Mouse (Mus musculus) macrophage (primary cell): Measurements from ENCODE around the gene Fanci. TPM values are rescaled to one million over a fixed set of nuclear protein-coding genes. Genes with fewer than 3 reads are reported as not detected.

Source experiments
- H3K27ac ChIP-seq: fragments of 350-480 bp; formaldehyde crosslinking; 2 replicates; pipeline ENCODE4 v1.9.0; 2021
- H3K36me3 ChIP-seq: fragments of 350-480 bp; formaldehyde crosslinking; 2 replicates; pipeline ENCODE4 v1.9.0; 2021; ENCODE audit errors: inconsistent target
- H3K4me3 ChIP-seq: fragments of 350-480 bp; formaldehyde crosslinking; 2 replicates; pipeline ENCODE4 v1.9.0; 2021; ENCODE audit errors: inconsistent target
- H3K79me2 ChIP-seq: fragments of 350-480 bp; formaldehyde crosslinking; 2 replicates; pipeline ENCODE4 v1.9.0; 2021; ENCODE audit errors: inconsistent target
- WGBS: methylation state at CpG from one replicate; pipeline ENCODE4 v1.1.7; 2026; ENCODE audit warnings: inconsistent platforms; ENCODE audit not compliant: missing documents; 5-methylcytosine and 5-hydroxymethylcytosine counted together
- polyA plus RNA-seq: library from polyadenylated mRNA; stranded (reverse); fragments of 250-400 nt; gene quantifications from 3 replicates; pipeline ENCODE4 v1.2.4, GENCODE M21; 2018; ENCODE audit warnings: inconsistent platforms

Fanci gene
- polyA plus RNA-seq, 1 experiment from 2014 or later, result 1.1 TPM

DNA sequence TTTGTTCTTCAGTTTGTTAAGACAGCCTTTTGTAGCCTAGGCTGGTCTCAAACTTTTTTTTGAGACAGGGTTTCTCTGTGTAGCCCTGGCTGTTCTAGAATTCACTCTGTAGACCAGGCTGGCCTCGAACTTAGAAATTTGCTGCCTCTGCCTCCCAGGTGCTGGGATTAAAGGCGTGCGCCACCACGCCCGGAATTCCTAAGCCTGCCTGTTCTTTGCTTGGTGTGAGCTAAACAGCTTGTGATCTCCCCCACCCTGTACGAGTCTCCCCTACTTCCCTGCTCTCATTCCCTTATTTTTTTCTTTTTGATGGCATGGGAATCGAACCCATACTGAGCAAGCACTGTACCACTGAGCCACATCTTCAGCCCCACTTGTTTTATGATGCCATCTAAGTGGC is 3.5 kb downstream of the Fanci start:
- H3K36me3 ChIP-seq, result no peaks in the 10 kb centered on the region
- H3K79me2 ChIP-seq, result no peaks in the 10 kb centered on the region
- no peak overlapping the region for H3K27ac ChIP-seq
- H3K4me3 ChIP-seq, result no peak overlapping the region
- WGBS, result 91% methylated on average over 7 of the region's 7 CpGs

DNA sequence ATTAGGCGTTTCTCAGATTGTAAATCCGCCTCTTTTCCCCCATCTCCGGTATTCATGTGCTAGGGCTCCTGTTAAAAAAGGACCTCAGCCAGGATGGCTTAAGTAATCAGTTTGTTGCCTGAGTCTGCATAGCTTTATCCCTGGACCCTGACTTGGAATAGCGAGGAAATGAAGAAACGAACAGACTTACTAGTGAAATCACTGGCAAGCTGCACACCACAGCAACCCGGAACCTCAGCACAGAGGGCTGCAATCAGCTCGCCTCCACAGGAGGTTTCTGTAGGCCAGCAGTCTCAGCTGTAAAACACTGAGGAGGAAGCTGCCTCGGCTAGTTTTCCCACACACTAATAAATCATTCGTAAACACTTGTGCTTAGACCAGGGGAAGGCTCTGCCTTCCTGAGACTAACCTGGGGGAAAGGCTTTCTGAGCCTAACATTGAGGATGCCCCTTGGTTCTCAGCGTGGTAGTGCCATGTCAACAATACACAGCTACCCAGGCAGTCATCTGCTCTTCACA is 5.8 kb downstream of the Fanci start:
- no peak overlapping the region for H3K4me3 ChIP-seq
- H3K36me3 ChIP-seq, result no peaks in the 10 kb centered on the region
- H3K79me2 ChIP-seq, result no peaks in the 10 kb centered on the region
- H3K27ac ChIP-seq, result no peak overlapping the region
- WGBS, result 58% methylated on average over 10 of the region's 10 CpGs

DNA sequence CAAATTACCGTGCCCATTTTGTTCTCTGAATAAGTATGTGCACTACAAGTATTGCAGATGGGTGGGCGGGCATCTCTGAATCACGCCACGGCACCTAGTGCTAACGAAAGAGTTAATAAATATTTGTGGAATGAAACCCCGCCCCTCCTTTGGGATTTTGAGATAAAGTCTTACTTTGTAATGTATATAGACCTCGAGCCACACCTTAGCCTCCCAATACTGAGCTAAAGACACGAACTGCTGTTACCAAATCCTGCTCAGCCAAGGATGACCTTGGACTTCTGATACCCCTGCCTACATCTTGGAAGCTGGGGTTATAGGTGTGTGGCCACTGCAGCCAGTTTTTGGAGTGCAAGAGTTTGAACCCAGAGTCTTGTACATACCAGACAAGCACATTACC is 6.7 kb downstream of the Fanci start:
- Histone ChIP-seq H3K79me2 (no peaks in the 10 kb centered on the region), H3K27ac (no peak overlapping the region), H3K36me3 (no peaks in the 10 kb centered on the region), H3K4me3 (no peak overlapping the region)
- 95% methylated on average over 7 of the region's 8 CpGs for WGBS

DNA sequence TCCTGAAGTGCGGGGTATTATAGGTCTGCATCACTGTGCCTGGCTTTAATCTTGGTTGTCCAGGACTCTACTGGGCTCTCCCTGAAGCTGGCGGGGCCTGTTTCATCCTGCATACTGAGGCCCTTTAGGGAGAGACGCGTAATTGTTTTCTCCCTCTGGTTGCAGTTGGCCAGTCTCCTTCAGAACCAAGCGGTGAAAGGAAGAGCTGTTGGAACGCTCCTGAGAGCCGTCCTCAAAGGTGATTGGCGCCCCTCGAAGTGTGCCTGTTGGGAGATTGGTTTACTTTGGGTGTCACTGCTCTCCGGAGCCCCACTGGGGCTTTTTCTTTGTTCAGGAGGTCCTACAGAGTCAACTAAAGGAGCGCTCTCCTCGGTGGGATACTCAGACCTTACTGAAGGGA is 7.2 kb downstream of the Fanci start:
- 92% methylated on average over 12 of the region's 12 CpGs for WGBS
- H3K27ac ChIP-seq, result no peak overlapping the region
- no peak overlapping the region for H3K4me3 ChIP-seq
- no peaks in the 10 kb centered on the region for H3K36me3 ChIP-seq
- no peaks in the 10 kb centered on the region for H3K79me2 ChIP-seq

DNA sequence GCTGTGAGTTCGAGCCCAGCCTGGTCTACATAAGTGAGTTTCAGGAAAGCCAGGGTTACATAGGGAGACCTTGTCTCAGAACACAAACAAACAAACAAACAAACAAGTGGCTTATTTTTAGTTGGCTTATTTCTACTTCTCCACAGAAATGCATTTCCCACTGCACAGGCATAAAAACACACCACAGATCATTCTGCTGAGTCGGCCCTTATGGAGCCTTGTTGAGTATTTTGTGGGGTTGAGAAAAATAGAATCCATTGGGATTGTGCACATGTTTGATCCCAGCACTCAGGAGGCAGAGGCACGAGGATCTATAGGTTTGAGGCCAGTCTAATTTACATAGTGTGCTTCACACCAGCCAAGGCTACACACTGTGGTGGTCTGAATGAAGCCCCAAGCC is 8.6 kb downstream of the Fanci start:
- no peak overlapping the region for H3K27ac ChIP-seq
- H3K79me2 ChIP-seq, result no peaks in the 10 kb centered on the region
- no peaks in the 10 kb centered on the region for H3K36me3 ChIP-seq
- no peak overlapping the region for H3K4me3 ChIP-seq
- 88% methylated on average over 3 of the region's 3 CpGs for WGBS

DNA sequence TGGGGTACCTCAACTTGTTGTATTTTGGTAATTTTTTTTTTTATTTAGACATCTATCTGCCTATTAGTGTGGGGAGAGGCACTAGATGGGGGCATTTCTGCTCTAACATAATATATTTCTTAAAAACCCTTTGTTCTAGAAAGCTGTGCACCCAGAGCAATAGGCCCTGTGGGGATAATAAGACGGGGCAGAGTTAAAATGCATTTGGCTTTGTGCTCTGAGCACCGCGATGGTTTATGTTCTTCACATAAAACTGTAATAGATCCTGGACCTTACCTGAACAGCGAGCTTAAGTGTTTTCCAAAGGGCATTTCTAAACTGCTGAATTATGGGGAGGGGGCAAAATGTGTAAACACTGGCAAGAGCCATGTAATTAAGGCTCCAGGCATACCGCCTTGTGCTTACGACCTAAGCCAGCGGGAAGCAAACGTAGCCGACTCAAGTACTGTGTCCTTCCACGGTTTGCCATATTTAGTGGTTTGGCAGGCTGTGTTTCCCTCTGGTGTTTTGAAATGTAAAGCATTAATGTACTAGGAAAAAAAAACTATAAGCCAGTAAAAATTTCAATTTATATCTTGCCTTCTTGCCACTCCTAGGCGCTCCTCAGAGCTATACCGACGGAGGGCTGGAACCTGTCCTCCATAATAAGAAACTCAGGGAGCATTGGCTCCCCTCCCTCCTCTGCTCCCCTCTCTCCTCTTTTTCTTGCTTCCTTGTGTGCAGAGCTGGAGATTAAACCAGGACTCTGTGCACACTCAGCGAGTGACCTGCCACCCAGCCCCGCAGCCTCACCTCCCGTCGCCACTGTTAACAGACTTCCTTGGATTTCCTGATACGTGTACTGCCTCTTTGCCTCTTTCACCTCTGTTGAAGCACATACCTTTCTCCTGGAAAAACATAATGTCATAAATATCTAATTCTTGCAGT is 23.0 kb downstream of the Fanci start:
- Histone ChIP-seq H3K4me3 (no peak overlapping the region), H3K79me2 (no peaks in the 10 kb centered on the region)
- WGBS, result 95% methylated on average over 18 of the region's 18 CpGs

DNA sequence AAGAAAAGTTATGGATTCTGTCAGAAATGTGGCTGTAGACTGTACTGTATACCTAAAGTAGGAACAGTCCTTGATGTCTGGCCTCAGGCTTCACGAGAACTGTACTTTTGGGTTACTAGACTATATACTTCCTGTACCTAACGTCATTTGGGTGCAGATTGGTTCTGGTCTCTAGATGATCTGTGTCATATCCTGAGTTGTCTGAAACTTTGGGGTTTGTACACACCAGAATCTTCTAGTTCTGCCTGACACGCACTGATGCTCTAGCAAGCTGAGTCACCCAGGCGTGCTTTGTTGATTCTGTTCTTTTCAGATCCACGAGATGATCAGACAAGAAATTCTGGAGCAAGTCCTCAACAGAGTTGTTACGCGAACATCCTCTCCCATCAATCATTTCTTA is 28.2 kb downstream of the Fanci start:
- H3K4me3 ChIP-seq, result no peak overlapping the region
- no peaks in the 10 kb centered on the region for H3K36me3 ChIP-seq
- WGBS, result 96% methylated on average over 7 of the region's 7 CpGs
- no peaks in the 10 kb centered on the region for H3K79me2 ChIP-seq
- no peak overlapping the region for H3K27ac ChIP-seq

More for the DNA sequence above, 23.0 kb downstream of the Fanci start:
- Histone ChIP-seq H3K36me3 (no peaks in the 10 kb centered on the region), H3K27ac (no peak overlapping the region)

DNA sequence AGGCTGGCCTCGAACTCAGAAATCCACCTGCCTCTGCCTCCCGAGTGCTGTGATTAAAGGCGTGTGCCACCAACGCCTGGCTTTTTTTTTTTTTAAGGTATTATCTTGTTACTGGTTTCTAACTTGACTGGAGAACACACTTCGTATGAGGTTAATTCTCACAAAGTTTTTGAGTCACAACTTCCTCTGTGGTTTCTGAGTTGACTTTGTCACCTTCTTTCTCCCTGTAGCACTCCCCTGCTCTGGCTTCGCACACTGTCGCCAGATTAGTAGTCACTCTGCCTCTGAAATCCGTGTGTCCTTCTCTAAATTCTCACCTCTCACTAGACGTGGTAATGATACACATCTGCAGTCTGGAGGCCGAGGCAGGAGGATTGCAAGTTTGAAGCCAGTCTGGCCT is 31.1 kb downstream of the Fanci start:
- 72% methylated on average over 10 of the region's 10 CpGs for WGBS
- Histone ChIP-seq H3K4me3 (no peak overlapping the region), H3K36me3 (no peaks in the 10 kb centered on the region), H3K27ac (no peak overlapping the region), H3K79me2 (no peaks in the 10 kb centered on the region)

DNA sequence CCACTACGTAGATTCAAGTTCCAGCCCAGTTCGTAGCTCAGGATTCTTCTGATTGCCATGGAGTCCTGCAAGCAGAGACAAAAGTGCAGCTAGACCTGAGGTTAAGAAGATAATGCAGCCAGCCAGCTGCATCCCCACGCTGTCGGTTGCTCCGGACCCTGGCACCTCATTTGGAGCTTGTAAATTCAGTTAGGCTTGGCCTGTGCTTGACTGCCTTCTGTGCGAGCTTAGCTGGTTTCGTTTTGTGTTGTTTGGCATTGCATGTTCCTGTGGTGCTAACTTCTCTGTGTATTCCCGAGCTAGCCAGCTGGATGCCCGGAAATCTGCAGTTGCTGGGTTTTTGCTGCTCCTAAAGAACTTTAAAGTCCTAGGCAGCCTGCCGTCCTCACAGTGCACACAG is 34.1 kb downstream of the Fanci start:
- H3K27ac ChIP-seq, result no peak overlapping the region
- WGBS, result 93% methylated on average over 10 of the region's 10 CpGs
- no peaks in the 10 kb centered on the region for H3K79me2 ChIP-seq
- no peak overlapping the region for H3K4me3 ChIP-seq
- H3K36me3 ChIP-seq, result no peaks in the 10 kb centered on the region

DNA sequence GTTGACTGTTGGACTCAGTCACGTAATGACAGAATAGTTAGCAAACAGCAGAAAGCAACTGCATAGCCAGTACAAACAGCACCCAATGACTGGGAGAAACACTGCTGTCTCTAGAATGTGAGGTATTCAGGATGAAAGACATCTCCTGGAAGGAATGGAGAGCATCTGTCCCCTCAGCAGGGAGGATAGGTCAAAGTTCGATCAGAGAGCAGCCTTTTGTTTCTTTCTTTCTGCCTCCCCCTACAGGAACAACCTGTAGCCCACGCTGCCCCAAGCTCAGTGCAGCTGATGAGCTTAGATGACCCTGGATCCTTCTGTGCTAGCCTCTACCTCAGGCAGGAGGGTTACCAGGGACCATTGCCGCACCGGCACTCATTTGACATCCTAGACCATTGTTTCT is 36.5 kb downstream of the Fanci start:
- 98% methylated on average over 5 of the region's 5 CpGs for WGBS
- Histone ChIP-seq H3K79me2 (no peaks in the 10 kb centered on the region), H3K27ac (no peak overlapping the region), H3K4me3 (no peak overlapping the region), H3K36me3 (no peaks in the 10 kb centered on the region)

DNA sequence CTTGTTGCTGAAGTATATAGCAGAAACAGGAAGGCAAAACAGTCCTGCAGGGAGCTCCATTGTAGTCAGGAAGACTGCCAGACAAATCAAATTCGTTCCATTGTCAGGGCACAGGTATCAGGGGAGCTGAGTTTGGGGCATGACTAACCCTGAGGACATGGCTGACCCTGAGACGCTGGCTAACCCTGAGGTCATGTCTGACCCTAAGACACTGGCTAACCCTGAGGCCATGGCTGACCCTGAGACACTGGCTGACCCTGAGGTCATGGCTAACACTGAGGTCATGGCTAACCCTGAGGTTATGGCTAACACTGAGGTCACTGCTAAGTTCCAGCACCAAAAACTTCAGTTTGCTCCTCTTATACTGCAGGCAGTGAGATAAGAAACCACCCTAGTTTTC is 48.3 kb downstream of the Fanci start:
- H3K36me3 ChIP-seq, result no peaks in the 10 kb centered on the region
- no peaks in the 10 kb centered on the region for H3K79me2 ChIP-seq
- no peak overlapping the region for H3K4me3 ChIP-seq
- H3K27ac ChIP-seq, result no peak overlapping the region
- WGBS, result 94% methylated on average over 2 of the region's 2 CpGs

DNA sequence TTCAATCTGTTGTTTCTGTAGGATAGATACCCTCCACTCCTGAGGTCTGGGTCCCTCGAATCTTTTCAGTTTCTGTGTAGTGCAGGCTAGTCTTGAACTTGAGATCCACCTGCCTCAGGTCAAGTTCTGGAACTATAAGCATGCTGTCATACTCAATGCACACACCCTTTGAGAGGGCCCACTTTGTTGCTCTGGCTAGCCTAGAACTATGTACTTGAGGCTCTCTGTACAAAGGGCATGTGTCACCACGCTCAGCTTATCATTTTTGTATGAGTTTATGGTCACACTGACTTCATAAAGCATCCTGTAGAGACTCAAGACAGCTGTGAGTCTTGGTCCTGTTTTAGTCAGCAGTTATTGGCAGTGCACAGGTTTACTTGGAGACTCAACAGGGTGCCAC is 55.3 kb downstream of the Fanci start:
- H3K27ac ChIP-seq, result no peak overlapping the region
- 100% methylated on average over 2 of the region's 2 CpGs for WGBS
- no peaks in the 10 kb centered on the region for H3K79me2 ChIP-seq
- peaks cover 46% of the 10 kb centered on the region for H3K36me3 ChIP-seq
- H3K4me3 ChIP-seq, result no peak overlapping the region

DNA sequence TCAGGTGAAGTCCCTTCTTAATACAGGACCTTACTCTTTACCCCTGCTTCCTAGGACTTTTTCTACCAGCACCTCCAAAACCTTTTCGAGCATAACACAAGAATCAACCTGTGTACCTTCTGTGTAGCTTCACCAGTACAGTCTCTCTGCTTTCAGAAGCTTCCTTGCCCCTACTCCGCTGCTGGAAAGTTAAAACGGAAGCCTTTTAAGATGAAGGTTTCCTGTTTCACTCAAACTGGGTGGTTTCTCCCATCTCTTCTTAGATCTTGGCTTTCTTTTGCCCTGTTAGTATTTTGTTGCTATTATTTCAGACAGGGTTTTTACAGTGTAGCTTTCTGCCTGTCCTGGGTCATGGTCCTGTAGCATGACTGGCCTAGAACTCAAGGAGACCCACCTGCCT is 55.8 kb downstream of the Fanci start:
- H3K4me3 ChIP-seq, result no peak overlapping the region
- 84% methylated on average over 3 of the region's 3 CpGs for WGBS
- H3K36me3 ChIP-seq, result peaks cover 51% of the 10 kb centered on the region
- no peaks in the 10 kb centered on the region for H3K79me2 ChIP-seq
- no peak overlapping the region for H3K27ac ChIP-seq

DNA sequence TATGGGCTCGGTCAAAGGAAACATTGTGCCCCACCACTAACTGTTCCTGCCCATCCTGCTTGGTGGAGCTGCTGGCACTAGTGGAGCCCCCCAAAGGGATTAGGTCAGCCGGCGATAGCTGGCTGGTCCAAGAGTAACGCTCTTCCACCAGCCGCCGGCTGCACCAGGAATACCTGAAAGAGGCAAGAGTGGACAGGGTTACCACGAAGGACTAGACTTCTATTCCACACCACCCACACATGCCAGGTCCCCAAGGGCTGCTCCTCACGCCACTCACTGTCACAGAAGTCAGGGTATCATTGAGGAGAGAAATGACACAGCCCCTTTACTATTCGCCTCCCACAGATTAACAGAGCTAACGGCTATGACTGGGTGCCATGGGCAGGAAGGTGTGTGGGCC is 70.0 kb downstream of the Fanci start:
- Histone ChIP-seq H3K79me2 (peaks cover 21% of the 10 kb centered on the region; the same call in 1 of the 2 replicates), H3K4me3 (no peak overlapping the region), H3K36me3 (peaks cover 57% of the 10 kb centered on the region), H3K27ac (no peak overlapping the region)
- 100% methylated on average over 10 of the region's 10 CpGs for WGBS

DNA sequence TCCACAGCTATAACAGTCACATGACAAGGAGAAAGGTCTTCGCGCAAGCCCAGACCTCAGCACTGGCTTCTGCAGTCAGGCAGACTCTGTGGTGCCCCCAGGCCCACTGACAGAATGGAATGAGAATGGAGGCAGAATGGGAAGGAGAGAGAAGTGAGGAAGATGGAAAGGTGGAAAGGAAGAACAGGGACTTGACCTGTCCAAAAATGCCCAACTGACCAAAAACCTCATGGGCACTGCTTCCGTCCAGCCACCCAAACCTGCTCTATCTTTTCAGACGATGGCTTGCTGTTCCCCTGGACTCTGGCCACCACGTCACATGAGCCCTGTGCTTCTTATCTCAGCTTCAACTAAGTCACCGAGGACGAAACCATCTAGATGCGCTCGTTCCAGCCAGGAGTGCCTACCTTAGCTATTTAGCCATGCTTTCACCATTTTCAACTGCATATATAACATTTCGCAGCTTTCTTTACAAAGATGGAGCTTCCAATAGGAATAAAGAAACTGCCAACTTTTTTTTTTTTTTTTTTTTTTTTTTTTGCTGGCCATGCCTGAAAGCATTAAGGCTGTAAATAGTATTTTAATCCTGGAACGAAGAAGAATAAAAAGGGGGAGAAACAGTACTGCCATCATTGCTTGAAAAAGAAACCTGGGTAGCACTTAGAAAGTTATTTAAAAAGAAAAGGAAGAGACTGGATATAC is 71.8 kb downstream of the Fanci start:
- Histone ChIP-seq H3K4me3 (no peak overlapping the region), H3K36me3 (peaks cover 38% of the 10 kb centered on the region)
- 96% methylated on average over 11 of the region's 11 CpGs for WGBS

More for the DNA sequence above, 71.8 kb downstream of the Fanci start:
- H3K27ac ChIP-seq, result no peak overlapping the region
- H3K79me2 ChIP-seq, result peaks cover 21% of the 10 kb centered on the region; the same call in 1 of the 2 replicates
